Mouse (Mus musculus) midbrain, embryonic 13.5 days (tissue): Measurements from ENCODE around the gene Best2. TPM values are rescaled to one million over a fixed set of nuclear protein-coding genes. Genes with fewer than 3 reads are reported as not detected.

Source experiments
- ATAC-seq: fragments of 200-750 bp; cut with Nextera tagmentation; 2 replicates; pipeline ENCODE4 v1.8.0; 2017; ENCODE audit warnings: mild to moderate bottlenecking, moderate TSS enrichment, moderate library complexity
- H3K27ac ChIP-seq: fragments of 300-500 bp; sonication (generic); 2 replicates; pipeline ENCODE4 v1.5.1; 2015; ENCODE audit warnings: inconsistent platforms, mild to moderate bottlenecking, moderate library complexity
- H3K27me3 ChIP-seq: fragments of 300-500 bp; sonication (generic); 2 replicates; pipeline ENCODE4 v1.6.1; 2015; ENCODE audit warnings: mild to moderate bottlenecking, inconsistent platforms
- H3K36me3 ChIP-seq: fragments of 300-500 bp; sonication (generic); 2 replicates; pipeline ENCODE4 v1.6.1; 2015; ENCODE audit warnings: mild to moderate bottlenecking, inconsistent platforms
- H3K4me1 ChIP-seq: fragments of 300-500 bp; sonication (generic); replicated peaks from 2 replicates; pipeline ENCODE4 v1.6.1; 2015; ENCODE audit warnings: inconsistent platforms
- H3K4me2 ChIP-seq: fragments of 300-500 bp; sonication (generic); replicated peaks from 2 replicates; pipeline ENCODE4 v1.6.1; 2015; ENCODE audit warnings: moderate library complexity, mild to moderate bottlenecking, inconsistent platforms
- H3K4me3 ChIP-seq: fragments of 300-500 bp; sonication (generic); replicated peaks from 2 replicates; pipeline ENCODE4 v1.5.1; 2015; ENCODE audit warnings: mild to moderate bottlenecking, inconsistent platforms
- H3K9ac ChIP-seq: fragments of 300-500 bp; sonication (generic); replicated peaks from 2 replicates; pipeline ENCODE4 v1.6.1; 2015; ENCODE audit warnings: mild to moderate bottlenecking, inconsistent platforms
- H3K9me3 ChIP-seq: fragments of 300-500 bp; sonication (generic); 2 replicates; pipeline ENCODE4 v1.6.1; 2016; ENCODE audit warnings: mild to moderate bottlenecking, inconsistent platforms
- WGBS: fragments of 180-500 bp; shearing (Covaris S2); methylation state at CpG from one replicate; pipeline ENCODE4 v1.1.7; 2015; 5-methylcytosine and 5-hydroxymethylcytosine counted together
- polyA plus RNA-seq: library from polyadenylated mRNA; unstranded; fragments of >200 nt; fragmentation: Nextera tagmentation; extraction: Ambion mirVana; gene quantifications from 2 replicates; pipeline ENCODE4 v1.2.1, GENCODE M21; 2015

The Best2 gene
- polyA plus RNA-seq, 1 experiment from 2014 or later: not detected

GRCm38 (mm10) chr8:85016724-85017123 lies 2.4 kb upstream of the Best2 start:
- WGBS: 68% methylated on average over 10 of the region's 10 CpGs

GRCm38 (mm10) chr8:85013230-85013840 lies 996 bp downstream of the Best2 start:
- WGBS: 6% methylated on average over 26 of the region's 26 CpGs
- peak; percentile 75 for ATAC-seq
- peak overlapping the region; percentile 62; the same call in 1 of the 2 replicates for H3K9ac ChIP-seq
- peaks cover 15% of the 10 kb centered on the region for H3K36me3 ChIP-seq
- H3K4me2 ChIP-seq: peak overlapping the region; percentile 67
- no peaks in the 10 kb centered on the region for H3K9me3 ChIP-seq
- H3K27ac ChIP-seq: no peak overlapping the region
- H3K4me3 ChIP-seq: peak overlapping the region; percentile 34
- peaks cover 11% of the 10 kb centered on the region; the same call in 1 of the 2 replicates for H3K4me1 ChIP-seq
- peaks cover 57% of the 10 kb centered on the region for H3K27me3 ChIP-seq

More at GRCm38 (mm10) chr8:85016724-85017123, 2.4 kb upstream of the Best2 start:
- no peak overlapping the region for H3K27ac ChIP-seq
- peaks cover 14% of the 10 kb centered on the region; the same call in 1 of the 2 replicates for H3K4me1 ChIP-seq
- H3K36me3 ChIP-seq: peaks cover 49% of the 10 kb centered on the region
- H3K9me3 ChIP-seq: no peaks in the 10 kb centered on the region
- H3K27me3 ChIP-seq: peaks cover 32% of the 10 kb centered on the region
- H3K4me2 ChIP-seq: no peak overlapping the region
- ATAC-seq: no peak
- H3K4me3 ChIP-seq: no peak overlapping the region
- H3K9ac ChIP-seq: no peak overlapping the region

- Histone ChIP-seq H3K4me3 (no peak overlapping the region), H3K4me2 (no peak overlapping the region), H3K27ac (no peak overlapping the region), H3K4me1 (peaks cover 7% of the 10 kb centered on the region; the same call in 1 of the 2 replicates), H3K9ac (no peak overlapping the region), H3K36me3 (no peaks in the 10 kb centered on the region), H3K27me3 (peaks cover 72% of the 10 kb centered on the region), H3K9me3 (no peaks in the 10 kb centered on the region)
- WGBS: 15% methylated on average over 28 of the region's 28 CpGs
- no peak for ATAC-seq
Measured at GRCm38 (mm10) chr8:85011242-85011641, 3.1 kb downstream of the Best2 start.

GRCm38 (mm10) chr8:85007686-85008085 lies 6.6 kb downstream of the Best2 start:
- H3K27ac ChIP-seq: no peak overlapping the region

GRCm38 (mm10) chr8:84997649-84998295 lies 16.6 kb downstream of the Best2 start:
- Histone ChIP-seq H3K36me3 (peaks cover 15% of the 10 kb centered on the region), H3K27ac (no peak overlapping the region), H3K27me3 (peaks cover 22% of the 10 kb centered on the region), H3K4me2 (peak overlapping the region; percentile 46), H3K4me1 (peaks cover 16% of the 10 kb centered on the region), H3K9ac (peak overlapping the region; percentile 49; the same call in 1 of the 2 replicates), H3K4me3 (peak overlapping the region; percentile 15; the same call in 1 of the 2 replicates), H3K9me3 (no peaks in the 10 kb centered on the region)
- 1% methylated on average over 17 of the region's 19 CpGs for WGBS
- peak; percentile 85 for ATAC-seq

More at GRCm38 (mm10) chr8:85007686-85008085, 6.6 kb downstream of the Best2 start:
- Histone ChIP-seq H3K36me3 (peaks cover 3% of the 10 kb centered on the region), H3K4me2 (no peak overlapping the region), H3K9me3 (no peaks in the 10 kb centered on the region), H3K4me3 (no peak overlapping the region), H3K27me3 (peaks cover 50% of the 10 kb centered on the region), H3K9ac (no peak overlapping the region), H3K4me1 (no peaks in the 10 kb centered on the region)
- no peak for ATAC-seq
- 15% methylated on average over 25 of the region's 25 CpGs for WGBS

GRCm38 (mm10) chr8:84996978-84997377 lies 17.4 kb downstream of the Best2 start:
- Histone ChIP-seq H3K9me3 (no peaks in the 10 kb centered on the region), H3K4me2 (no peak overlapping the region), H3K27me3 (peaks cover 22% of the 10 kb centered on the region), H3K36me3 (peaks cover 11% of the 10 kb centered on the region; the same call in 1 of the 2 replicates), H3K27ac (no peak overlapping the region), H3K9ac (no peak overlapping the region), H3K4me3 (no peak overlapping the region), H3K4me1 (peaks cover 16% of the 10 kb centered on the region)
- 0 out of 2 replicates have a peak, but pooled peaks have one; percentile 17 for ATAC-seq
- WGBS: 72% methylated on average over 5 of the region's 5 CpGs

- WGBS: 20% methylated on average over 25 of the region's 25 CpGs
- Histone ChIP-seq H3K4me1 (peaks cover 22% of the 10 kb centered on the region), H3K27me3 (peaks cover 22% of the 10 kb centered on the region), H3K36me3 (peaks cover 6% of the 10 kb centered on the region; the same call in 1 of the 2 replicates), H3K27ac (no peak overlapping the region), H3K9me3 (no peaks in the 10 kb centered on the region), H3K4me2 (no peak overlapping the region), H3K4me3 (no peak overlapping the region), H3K9ac (0 out of 2 replicates have a peak overlapping the region, but pooled peaks have one; percentile 46)
- no peak for ATAC-seq
Measured at GRCm38 (mm10) chr8:84995680-84996079, 18.7 kb downstream of the Best2 start.

GRCm38 (mm10) chr8:84994375-84994774 lies 20.0 kb downstream of the Best2 start:
- WGBS: 94% methylated on average over 9 of the region's 9 CpGs
- Histone ChIP-seq H3K9ac (no peak overlapping the region), H3K36me3 (peaks cover 6% of the 10 kb centered on the region; the same call in 1 of the 2 replicates), H3K27ac (no peak overlapping the region), H3K4me1 (peaks cover 25% of the 10 kb centered on the region), H3K27me3 (peaks cover 22% of the 10 kb centered on the region), H3K4me3 (no peak overlapping the region), H3K4me2 (no peak overlapping the region), H3K9me3 (no peaks in the 10 kb centered on the region)
- no peak for ATAC-seq

GRCm38 (mm10) chr8:84990836-84991235 lies 23.5 kb downstream of the Best2 start:
- ATAC-seq: peak; percentile 41
- Histone ChIP-seq H3K9me3 (no peaks in the 10 kb centered on the region), H3K36me3 (peaks cover 6% of the 10 kb centered on the region; the same call in 1 of the 2 replicates), H3K4me3 (peak overlapping the region; percentile 59), H3K27ac (peak overlapping the region; percentile 74), H3K9ac (peak overlapping the region; percentile 71), H3K4me1 (peaks cover 23% of the 10 kb centered on the region), H3K4me2 (peak overlapping the region; percentile 87), H3K27me3 (peaks cover 42% of the 10 kb centered on the region)
- WGBS: 2% methylated on average over 15 of the region's 15 CpGs

- 0% methylated on average over 28 of the region's 28 CpGs for WGBS
Measured at GRCm38 (mm10) chr8:84990349-84990748, 24.0 kb downstream of the Best2 start, which contains the start of gene Hook2. Gene Hook2 (plus strand): TSS chr8:84990603.

GRCm38 (mm10) chr8:84989810-84990209 lies 24.5 kb downstream of the Best2 start:
- Histone ChIP-seq H3K9me3 (no peaks in the 10 kb centered on the region), H3K27me3 (peaks cover 34% of the 10 kb centered on the region), H3K4me1 (peaks cover 27% of the 10 kb centered on the region), H3K9ac (peak overlapping the region; percentile 61), H3K27ac (peak overlapping the region; percentile 74), H3K4me3 (peak overlapping the region; percentile 59), H3K4me2 (peak overlapping the region; percentile 87), H3K36me3 (peaks cover under 1% of the 10 kb centered on the region; the same call in 1 of the 2 replicates)
- peak; percentile 70 for ATAC-seq
- under 1% methylated on average over 15 of the region's 15 CpGs for whole genome bisulfite sequencing

More at GRCm38 (mm10) chr8:84990349-84990748, 24.0 kb downstream of the Best2 start, which contains the start of gene Hook2:
- H3K4me1 ChIP-seq: peaks cover 22% of the 10 kb centered on the region
- peaks cover 37% of the 10 kb centered on the region for H3K27me3 ChIP-seq
- H3K9ac ChIP-seq: peak within 1 kb of the TSS; percentile 71
- peak; percentile 93 for ATAC-seq
- H3K36me3 ChIP-seq: peaks cover 6% of the 10 kb centered on the region; the same call in 1 of the 2 replicates
- peak within 1 kb of the TSS; percentile 59 for H3K4me3 ChIP-seq
- no peaks in the 10 kb centered on the region for H3K9me3 ChIP-seq
- peak within 1 kb of the TSS; percentile 87 for H3K4me2 ChIP-seq
- peak within 1 kb of the TSS; percentile 74 for H3K27ac ChIP-seq

- Histone ChIP-seq H3K27ac (no peak overlapping the region), H3K27me3 (peaks cover 37% of the 10 kb centered on the region), H3K36me3 (no peaks in the 10 kb centered on the region), H3K9ac (peak overlapping the region; percentile 28; the same call in 1 of the 2 replicates), H3K4me1 (peaks cover 32% of the 10 kb centered on the region), H3K9me3 (no peaks in the 10 kb centered on the region), H3K4me3 (peak overlapping the region; percentile 59; the same call in 1 of the 2 replicates), H3K4me2 (peak overlapping the region; percentile 87)
- WGBS: 12% methylated on average over 15 of the region's 15 CpGs
- ATAC-seq: no peak
Measured at GRCm38 (mm10) chr8:84989311-84989731, 25.0 kb downstream of the Best2 start.
